Mouse (Mus musculus): ENCODE measurements around the gene Cideb. TPM values are rescaled to one million over a fixed set of nuclear protein-coding genes. Genes with fewer than 3 reads are reported as not detected.

Cideb gene
- polyA plus RNA-seq, 1 experiment from 2014 or later = 0.25 TPM

- Histone ChIP-seq H3K36me3 (replicated peaks) (no peaks in the 10 kb centered on the region), H3K4me1 (peaks cover 13% of the 10 kb centered on the region), H3K9me3 (no peaks in the 10 kb centered on the region), H3K9ac (no peak overlapping the region), H3K4me2 (no peak overlapping the region), H3K27me3 (replicated peaks) (peaks cover 43% of the 10 kb centered on the region), H3K27ac (no peak overlapping the region), H3K4me3 (no peak overlapping the region)
- ATAC-seq (replicated peaks) = no peak
- 81% methylated on average over 11 of the region's 11 CpGs for whole genome bisulfite sequencing
Observed at GRCm38 (mm10) chr14:55780736-55781135, 22.5 kb upstream of the Cideb start.

- 72% methylated on average over 16 of the region's 16 CpGs for WGBS
Observed at GRCm38 (mm10) chr14:55779656-55780055, 21.4 kb upstream of the Cideb start.

GRCm38 (mm10) chr14:55778686-55779085 is 20.4 kb upstream of the Cideb start:
- Histone ChIP-seq H3K36me3 (replicated peaks) (no peaks in the 10 kb centered on the region), H3K4me1 (peaks cover 10% of the 10 kb centered on the region), H3K9me3 (no peaks in the 10 kb centered on the region), H3K27me3 (replicated peaks) (peaks cover 23% of the 10 kb centered on the region), H3K4me3 (no peak overlapping the region), H3K27ac (no peak overlapping the region), H3K4me2 (no peak overlapping the region), H3K9ac (no peak overlapping the region)
- 90% methylated on average over 15 of the region's 15 CpGs for whole genome bisulfite sequencing
- ATAC-seq (replicated peaks) = no peak

More at GRCm38 (mm10) chr14:55779656-55780055, 21.4 kb upstream of the Cideb start:
- ATAC-seq (replicated peaks) = no peak
- H3K4me3 ChIP-seq = no peak overlapping the region
- peaks cover 32% of the 10 kb centered on the region for H3K27me3 ChIP-seq (replicated peaks)
- H3K4me2 ChIP-seq = no peak overlapping the region
- H3K4me1 ChIP-seq = peaks cover 13% of the 10 kb centered on the region
- no peaks in the 10 kb centered on the region for H3K9me3 ChIP-seq
- H3K36me3 ChIP-seq (replicated peaks) = no peaks in the 10 kb centered on the region
- no peak overlapping the region for H3K9ac ChIP-seq
- H3K27ac ChIP-seq = no peak overlapping the region

DNA sequence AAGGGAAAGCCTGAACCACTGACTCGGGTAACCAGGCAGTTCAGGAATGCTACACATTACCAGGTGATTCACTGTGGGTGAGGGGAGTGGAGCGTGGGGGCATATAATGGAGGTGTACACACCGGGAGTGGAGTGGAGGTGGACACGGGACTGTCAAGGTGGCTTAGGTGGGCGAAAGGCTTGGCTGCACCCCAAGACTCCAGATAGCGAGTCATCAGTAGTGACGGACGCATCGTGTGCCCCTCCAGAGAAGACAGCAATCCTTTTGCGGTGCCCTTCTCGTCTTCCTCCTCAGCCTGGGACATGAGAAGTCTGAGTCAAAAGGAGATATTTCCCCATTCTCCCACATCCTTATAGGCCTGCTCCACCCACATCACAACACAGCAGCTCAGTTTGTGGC is 19.5 kb upstream of the Cideb start:
- Histone ChIP-seq H3K36me3 (replicated peaks) (no peaks in the 10 kb centered on the region), H3K4me3 (no peak overlapping the region), H3K4me2 (no peak overlapping the region), H3K9me3 (no peaks in the 10 kb centered on the region), H3K4me1 (peaks cover 6% of the 10 kb centered on the region; the same call in 1 of the 2 replicates), H3K27me3 (replicated peaks) (peaks cover 19% of the 10 kb centered on the region), H3K9ac (no peak overlapping the region), H3K27ac (no peak overlapping the region)
- WGBS = 93% methylated on average over 11 of the region's 11 CpGs
- ATAC-seq (replicated peaks) = no peak

DNA sequence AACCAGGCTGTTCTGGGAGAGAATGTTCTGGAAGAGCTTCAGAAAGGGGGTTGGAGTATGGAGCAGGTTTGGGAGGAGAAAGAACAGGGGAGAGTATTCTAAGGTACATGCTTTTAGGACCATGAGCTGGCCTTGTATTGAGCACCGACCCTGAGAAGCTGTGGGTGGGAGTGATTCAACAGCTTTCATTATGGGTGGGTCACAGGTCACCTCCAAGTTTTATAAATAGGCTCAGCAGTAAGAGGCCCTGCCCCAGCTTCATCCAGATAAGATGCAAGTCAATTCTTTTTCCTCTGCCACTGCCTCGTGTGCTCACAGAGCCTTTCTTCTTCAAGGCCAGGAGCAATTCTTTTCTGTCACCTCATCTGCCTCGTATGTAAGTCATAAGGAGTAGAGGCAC is 18.9 kb upstream of the Cideb start:
- no peaks in the 10 kb centered on the region for H3K9me3 ChIP-seq
- no peak overlapping the region for H3K9ac ChIP-seq
- no peak overlapping the region for H3K27ac ChIP-seq
- peaks cover 6% of the 10 kb centered on the region; the same call in 1 of the 2 replicates for H3K4me1 ChIP-seq
- peaks cover 16% of the 10 kb centered on the region for H3K27me3 ChIP-seq (replicated peaks)
- 55% methylated on average over 3 of the region's 3 CpGs for WGBS
- ATAC-seq (replicated peaks) = no peak
- no peak overlapping the region for H3K4me3 ChIP-seq
- H3K4me2 ChIP-seq = no peak overlapping the region
- H3K36me3 ChIP-seq (replicated peaks) = no peaks in the 10 kb centered on the region

GRCm38 (mm10) chr14:55776711-55777110 is 18.5 kb upstream of the Cideb start:
- Histone ChIP-seq H3K9me3 (no peaks in the 10 kb centered on the region), H3K9ac (no peak overlapping the region), H3K4me3 (no peak overlapping the region), H3K36me3 (replicated peaks) (no peaks in the 10 kb centered on the region), H3K27me3 (replicated peaks) (peaks cover 11% of the 10 kb centered on the region), H3K27ac (no peak overlapping the region), H3K4me2 (no peak overlapping the region), H3K4me1 (peaks cover 6% of the 10 kb centered on the region; the same call in 1 of the 2 replicates)
- WGBS = 69% methylated on average over 7 of the region's 7 CpGs
- ATAC-seq (replicated peaks) = no peak

DNA sequence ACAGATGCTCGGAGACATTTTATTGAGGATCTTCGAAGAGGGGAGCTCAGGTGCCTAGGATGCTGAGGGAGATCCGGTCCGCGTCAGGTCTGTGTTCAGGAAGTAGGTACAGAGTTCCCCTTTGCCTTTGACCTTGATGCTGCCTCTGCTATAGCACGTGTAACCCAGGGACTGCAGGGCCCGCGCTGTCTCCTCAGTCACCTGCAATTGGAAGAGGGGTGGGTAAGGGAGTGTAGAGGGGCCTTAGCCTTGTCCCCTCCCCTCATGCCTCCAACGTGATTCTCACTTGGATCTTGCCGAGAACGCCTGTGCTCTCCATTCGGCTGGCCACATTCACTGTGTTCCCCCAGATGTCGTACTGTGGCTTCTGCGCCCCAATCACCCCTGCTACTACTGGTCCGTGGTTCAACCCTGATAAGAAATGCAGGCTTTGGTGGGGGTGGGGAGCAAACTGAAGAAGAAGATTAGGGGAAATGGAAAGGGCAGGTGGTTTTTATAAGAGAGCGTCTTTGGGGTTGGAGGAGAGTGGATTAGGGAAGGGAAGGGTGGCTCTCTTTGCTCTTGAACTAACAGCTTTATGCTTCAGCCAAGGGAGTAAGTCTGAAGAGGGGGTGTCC is 10.9 kb upstream of the Cideb start:
- H3K27ac ChIP-seq = no peak overlapping the region
- H3K27me3 ChIP-seq (replicated peaks) = peaks cover 51% of the 10 kb centered on the region
- WGBS = 75% methylated on average over 16 of the region's 16 CpGs

DNA sequence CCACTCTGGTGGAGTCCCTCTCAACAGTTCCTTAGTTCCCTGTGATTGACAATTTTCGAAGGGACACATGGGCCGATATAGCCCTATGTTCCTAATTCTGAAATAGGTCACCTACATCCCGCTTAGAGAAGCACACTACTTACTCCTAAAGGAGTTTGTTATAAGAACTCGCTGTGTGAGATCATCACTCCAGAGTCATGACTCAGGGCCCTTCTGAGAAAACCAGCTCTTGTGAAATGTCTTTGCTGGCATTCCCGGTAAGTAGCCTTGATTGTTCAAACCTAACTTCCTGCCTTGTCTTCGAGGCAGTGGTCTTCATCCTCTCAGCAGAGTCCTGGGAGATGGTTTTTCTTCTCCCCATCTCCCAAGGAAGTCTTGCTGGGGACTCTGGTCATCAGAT is 10.3 kb upstream of the Cideb start:
- no peak overlapping the region for H3K9ac ChIP-seq
- H3K4me1 ChIP-seq = peaks cover 12% of the 10 kb centered on the region; the same call in 1 of the 2 replicates
- WGBS = 90% methylated on average over 6 of the region's 6 CpGs
- no peak overlapping the region for H3K27ac ChIP-seq
- H3K4me2 ChIP-seq = no peak overlapping the region
- no peaks in the 10 kb centered on the region for H3K36me3 ChIP-seq (replicated peaks)
- ATAC-seq (replicated peaks) = no peak
- no peak overlapping the region for H3K4me3 ChIP-seq
- peaks cover 53% of the 10 kb centered on the region for H3K27me3 ChIP-seq (replicated peaks)
- no peaks in the 10 kb centered on the region for H3K9me3 ChIP-seq

More for the DNA sequence above, 10.9 kb upstream of the Cideb start:
- no peak overlapping the region for H3K4me2 ChIP-seq
- H3K36me3 ChIP-seq (replicated peaks) = no peaks in the 10 kb centered on the region
- no peak overlapping the region for H3K4me3 ChIP-seq
- peaks cover 12% of the 10 kb centered on the region; the same call in 1 of the 2 replicates for H3K4me1 ChIP-seq
- H3K9ac ChIP-seq = no peak overlapping the region
- H3K9me3 ChIP-seq = no peaks in the 10 kb centered on the region
- no peak for ATAC-seq (replicated peaks)

DNA sequence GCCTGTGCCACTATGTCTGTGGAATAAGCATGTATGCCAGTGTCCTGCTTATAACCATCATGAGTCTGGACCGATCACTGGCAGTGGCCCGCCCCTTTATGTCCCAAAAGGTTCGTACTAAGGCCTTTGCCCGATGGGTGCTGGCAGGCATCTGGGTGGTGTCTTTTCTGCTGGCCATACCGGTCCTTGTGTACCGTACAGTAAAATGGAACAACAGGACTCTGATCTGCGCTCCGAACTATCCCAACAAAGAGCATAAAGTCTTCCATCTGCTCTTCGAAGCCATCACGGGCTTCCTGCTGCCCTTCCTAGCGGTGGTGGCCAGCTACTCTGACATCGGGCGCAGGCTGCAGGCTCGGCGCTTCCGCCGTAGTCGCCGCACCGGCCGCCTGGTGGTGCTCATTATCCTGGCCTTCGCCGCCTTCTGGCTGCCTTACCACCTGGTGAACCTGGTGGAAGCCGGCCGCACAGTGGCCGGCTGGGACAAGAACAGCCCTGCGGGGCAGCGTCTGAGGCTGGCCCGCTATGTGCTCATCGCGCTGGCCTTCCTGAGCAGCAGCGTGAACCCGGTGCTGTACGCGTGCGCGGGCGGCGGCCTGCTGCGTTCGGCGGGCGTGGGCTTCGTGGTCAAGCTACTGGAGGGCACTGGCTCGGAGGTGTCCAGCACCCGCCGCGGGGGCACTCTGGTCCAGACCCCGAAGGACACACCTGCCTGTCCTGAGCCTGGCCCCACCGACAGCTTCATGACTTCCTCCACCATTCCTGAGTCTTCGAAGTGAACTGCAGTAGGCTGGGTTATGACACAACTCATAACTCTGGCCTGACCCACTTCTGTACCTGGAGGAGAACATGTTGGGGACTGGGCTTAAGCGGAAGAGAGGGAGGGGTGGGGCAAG is 9.5 kb upstream of the Cideb start:
- H3K27ac ChIP-seq = no peak overlapping the region
- ATAC-seq (replicated peaks) = peak; percentile 76
- peak overlapping the region; percentile 80 for H3K4me2 ChIP-seq
- no peaks in the 10 kb centered on the region for H3K36me3 ChIP-seq (replicated peaks)
- peaks cover 15% of the 10 kb centered on the region for H3K4me1 ChIP-seq
- peak overlapping the region; percentile 59 for H3K9ac ChIP-seq
- peaks cover 52% of the 10 kb centered on the region for H3K27me3 ChIP-seq (replicated peaks)
- peak overlapping the region; percentile 45 for H3K4me3 ChIP-seq
- 13% methylated on average over 52 of the region's 52 CpGs for WGBS
- H3K9me3 ChIP-seq = no peaks in the 10 kb centered on the region

GRCm38 (mm10) chr14:55765696-55766095 is 7.4 kb upstream of the Cideb start, which contains the start of gene Ltb4r1:
Gene Ltb4r1 (plus strand): TSS chr14:55765962.
- peaks cover 59% of the 10 kb centered on the region for H3K27me3 ChIP-seq (replicated peaks)
- H3K9ac ChIP-seq = no peak within 1 kb of the TSS
- H3K4me3 ChIP-seq = no peak within 1 kb of the TSS
- peaks cover 29% of the 10 kb centered on the region for H3K4me1 ChIP-seq
- WGBS = 79% methylated on average over 4 of the region's 4 CpGs
- no peak within 1 kb of the TSS for H3K27ac ChIP-seq
- ATAC-seq (replicated peaks) = no peak
- no peak within 1 kb of the TSS for H3K4me2 ChIP-seq
- no peaks in the 10 kb centered on the region for H3K9me3 ChIP-seq
- no peaks in the 10 kb centered on the region for H3K36me3 ChIP-seq (replicated peaks)

GRCm38 (mm10) chr14:55763166-55763565 is 4.9 kb upstream of the Cideb start:
- ATAC-seq (replicated peaks) = no peak
- Histone ChIP-seq H3K4me2 (no peak overlapping the region), H3K27me3 (replicated peaks) (peaks cover 43% of the 10 kb centered on the region), H3K27ac (no peak overlapping the region), H3K9ac (no peak overlapping the region), H3K36me3 (replicated peaks) (no peaks in the 10 kb centered on the region), H3K4me3 (no peak overlapping the region), H3K9me3 (no peaks in the 10 kb centered on the region), H3K4me1 (peaks cover 28% of the 10 kb centered on the region)
- WGBS = 69% methylated on average over 7 of the region's 7 CpGs

- H3K4me1 ChIP-seq = peaks cover 19% of the 10 kb centered on the region
- peak overlapping the region; percentile 51 for H3K4me3 ChIP-seq
- H3K27me3 ChIP-seq (replicated peaks) = peaks cover 40% of the 10 kb centered on the region
- under 1% methylated on average over 77 of the region's 77 CpGs for WGBS
- H3K4me2 ChIP-seq = peak overlapping the region; percentile 96
- peak overlapping the region; percentile 81 for H3K27ac ChIP-seq
- H3K36me3 ChIP-seq (replicated peaks) = no peaks in the 10 kb centered on the region
- H3K9ac ChIP-seq = peak overlapping the region; percentile 71
- ATAC-seq (replicated peaks) = peak; percentile 87
- no peaks in the 10 kb centered on the region for H3K9me3 ChIP-seq
Observed at GRCm38 (mm10) chr14:55762001-55762821, 4.0 kb upstream of the Cideb start.

All from midbrain, embryonic 15.5 days (tissue).